Mouse (Mus musculus): ENCODE data around the gene Ikzf2.

DNA sequence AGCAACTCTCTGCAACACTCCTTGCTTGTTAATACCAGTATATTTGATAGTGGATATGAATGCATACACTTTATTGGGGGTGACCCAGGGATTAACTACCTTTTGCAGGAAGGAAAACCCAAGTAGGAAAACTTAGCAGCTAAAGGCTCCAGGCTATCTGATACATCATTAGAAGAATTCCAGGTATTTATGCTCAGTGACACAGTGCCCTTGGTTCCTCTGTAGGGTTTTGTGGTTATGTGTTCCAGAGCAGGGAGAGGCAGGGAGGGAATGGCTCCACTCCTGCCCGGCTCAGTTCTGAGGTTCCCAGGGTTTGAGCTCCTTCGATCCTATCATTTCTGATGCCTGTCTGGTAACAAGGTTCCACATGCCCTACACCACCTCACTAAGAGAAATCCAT lies 165.4 kb downstream of the Ikzf2 start:
- TF ChIP-seq CTCF (IDR thresholded peaks at IDR 0.05; ENCODE audit: control insufficient read depth, insufficient read depth, insufficient replicate concordance, low read depth, low read length) (no peak), POLR2A (IDR thresholded peaks at IDR 0.05; ENCODE audit: control insufficient read depth, low read depth, low read length) (no peak)
